Mouse (Mus musculus) liver, adult 10 weeks (tissue): Measurements from ENCODE around the gene Wfdc11. TPM values are rescaled to one million over a fixed set of nuclear protein-coding genes. Genes with fewer than 3 reads are reported as not detected.

Source experiments
- polyA plus RNA-seq: library from polyadenylated mRNA; stranded (reverse); fragments of 350-450 nt; fragmentation: Illumina TruSeq; extraction: RNeasy Lipid Tissue Mini Kit (QIAGEN cat#74804); gene quantifications from one replicate; pipeline ENCODE4 v1.2.3, GENCODE M21; 2014; ENCODE audit warnings: low read depth, low replicate concordance

Gene Wfdc11
- polyA plus RNA-seq: not detected

DNA sequence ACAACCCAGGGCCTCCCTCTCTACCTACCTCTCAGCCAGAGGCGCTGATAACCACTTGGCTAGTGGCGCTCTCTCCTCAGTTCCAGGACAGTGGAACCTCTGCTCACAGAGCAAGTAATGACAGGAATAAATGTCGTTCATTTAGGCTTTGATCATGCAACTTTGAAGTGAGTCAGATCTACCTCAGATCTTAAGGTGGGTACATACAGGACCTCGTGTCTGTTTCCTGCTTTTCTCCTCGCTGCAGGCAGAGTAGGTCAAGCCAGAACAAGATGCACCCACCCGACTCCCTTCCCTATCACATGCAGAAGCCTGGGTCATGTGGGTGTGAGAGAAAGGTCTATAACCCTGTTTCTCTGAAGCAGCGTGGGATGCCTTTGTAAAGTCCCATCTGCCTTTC lies at the start of gene Wfdc11:
Wfdc11 (minus strand) TSS at position 101 of the 400 bp plus-strand sequence.

DNA sequence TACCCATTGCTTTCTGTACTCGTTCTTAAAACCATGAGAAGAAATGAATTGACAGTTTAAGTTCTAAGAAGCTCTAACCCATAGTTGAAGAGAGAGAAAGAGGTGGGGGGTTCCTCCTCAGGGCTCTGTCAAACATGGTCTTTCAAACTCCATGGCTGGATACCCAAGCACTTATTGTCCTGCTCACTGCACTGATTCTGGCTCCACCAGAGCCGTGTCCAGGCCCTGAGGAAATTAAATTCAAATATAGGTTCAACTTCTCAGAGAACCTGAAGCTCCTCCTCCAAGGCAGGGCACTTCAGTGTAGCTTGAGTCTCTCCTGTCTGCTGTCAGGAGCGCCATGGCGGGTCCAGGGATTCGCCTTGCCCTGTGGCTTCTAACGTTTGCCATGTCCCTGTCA lies 41.1 kb upstream of the Wfdc11 start, which contains the start of gene Spint5:
Spint5 (plus strand) TSS at position 301 of the 400 bp plus-strand sequence.

DNA sequence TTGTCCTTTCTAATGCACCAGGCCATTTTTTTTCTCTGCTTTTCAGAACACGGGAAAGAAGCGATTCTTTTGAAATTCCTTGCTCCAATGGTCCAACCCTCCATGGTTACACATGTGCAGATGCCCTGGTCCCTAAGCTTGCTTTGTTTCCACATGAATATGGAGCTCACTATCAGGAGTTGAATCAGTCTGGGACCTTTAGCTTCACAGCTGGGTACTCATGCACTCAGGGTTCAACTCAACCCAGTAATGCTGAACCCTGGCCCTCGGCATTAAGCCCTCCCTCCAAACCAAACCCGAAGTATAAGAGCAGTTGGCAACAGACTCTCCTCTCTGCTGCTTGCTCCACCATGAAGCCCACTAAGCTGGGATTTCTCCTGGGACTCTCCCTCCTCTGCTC lies 24.3 kb upstream of the Wfdc11 start, which contains the start of gene Spint4:
Spint4 (plus strand) TSS at position 301 of the 400 bp plus-strand sequence.

DNA sequence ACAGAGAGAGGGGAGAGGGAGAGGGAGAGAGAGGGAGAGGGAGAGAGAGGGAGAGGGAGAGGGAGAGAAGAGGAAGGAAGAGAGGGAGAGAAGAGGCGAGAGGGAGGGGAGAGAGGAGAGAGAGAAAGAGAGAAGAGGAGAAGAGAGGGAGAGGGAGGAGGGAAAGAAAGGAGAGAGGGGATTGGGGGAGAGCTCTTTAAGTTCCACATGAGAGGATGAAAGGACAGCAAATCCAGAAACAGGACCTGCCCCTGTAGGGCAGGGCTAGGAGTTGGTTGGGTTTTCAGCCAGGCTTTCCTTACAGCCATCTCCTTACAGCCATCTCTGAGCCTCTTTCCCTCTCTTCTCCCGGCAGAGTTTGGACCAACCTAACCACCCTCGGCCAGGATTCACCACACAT lies 10.9 kb upstream of the Wfdc11 start, which contains the start of gene Wfdc13:
Wfdc13 (plus strand) TSS at position 301 of the 400 bp plus-strand sequence.

DNA sequence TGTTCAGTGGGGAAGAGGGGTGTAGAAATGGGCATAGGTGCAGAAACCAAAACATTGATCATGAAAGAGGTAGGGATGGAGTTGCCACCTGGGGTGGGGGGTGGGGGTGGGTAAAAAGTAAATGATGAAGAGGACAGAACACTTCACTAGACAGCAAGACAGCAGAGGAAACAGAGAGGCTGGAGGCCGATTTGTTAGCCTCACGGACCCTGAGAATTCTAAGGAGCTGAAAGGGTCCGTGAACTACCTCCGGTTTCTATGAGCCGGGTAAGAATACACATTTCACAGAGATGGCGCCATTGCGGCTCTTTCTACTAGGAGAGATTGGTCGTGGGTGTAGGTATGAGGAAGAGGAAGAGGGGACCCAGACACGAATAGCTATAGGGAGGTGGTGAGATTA lies 17.4 kb downstream of the Wfdc11 start, which contains the start of gene Wfdc9:
Wfdc9 (minus strand) TSS at position 101 of the 400 bp plus-strand sequence.

DNA sequence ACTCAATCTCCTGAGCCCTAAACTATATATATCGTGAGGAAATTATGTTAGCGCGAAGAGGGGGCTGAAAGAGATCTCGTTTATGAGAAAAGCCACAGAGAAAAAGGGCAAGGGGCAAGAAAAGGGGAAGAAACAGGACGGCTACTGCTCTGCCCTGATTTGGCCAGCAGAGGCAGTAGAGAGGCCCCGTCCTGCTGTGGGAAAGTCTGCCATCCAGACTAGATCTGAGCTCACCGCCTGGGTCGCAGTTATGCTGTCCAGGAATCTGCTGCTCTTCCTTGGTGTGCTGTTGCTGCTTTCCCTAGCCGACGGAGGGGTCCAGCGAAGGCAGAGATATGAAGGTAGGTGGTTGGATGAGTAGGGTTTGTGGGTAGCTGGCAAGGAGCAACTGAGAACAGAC lies 18.0 kb downstream of the Wfdc11 start, which contains the start of gene Wfdc10:
Wfdc10 (plus strand) TSS at position 189 of the 400 bp plus-strand sequence.

DNA sequence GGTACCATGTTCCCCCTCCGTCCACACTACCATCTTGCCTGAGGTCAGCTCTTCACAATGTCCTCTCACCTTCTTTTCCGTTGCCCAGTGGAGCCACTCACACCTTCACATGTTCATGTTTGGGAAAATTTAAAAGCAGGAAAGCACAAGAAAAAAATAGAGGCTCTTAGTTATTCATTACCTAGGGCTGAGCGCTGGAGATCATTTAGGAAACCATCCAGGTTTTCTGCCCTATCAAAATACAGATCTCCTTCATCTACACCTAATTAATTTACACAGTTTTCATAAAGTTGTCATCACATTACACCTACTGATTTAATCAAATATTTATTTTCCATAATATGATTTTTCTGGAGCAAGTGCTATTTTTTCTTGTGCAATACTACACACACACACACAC lies 35.2 kb downstream of the Wfdc11 start, which contains the start of gene Wfdc16:
Wfdc16 (minus strand) TSS at position 101 of the 400 bp plus-strand sequence.

DNA sequence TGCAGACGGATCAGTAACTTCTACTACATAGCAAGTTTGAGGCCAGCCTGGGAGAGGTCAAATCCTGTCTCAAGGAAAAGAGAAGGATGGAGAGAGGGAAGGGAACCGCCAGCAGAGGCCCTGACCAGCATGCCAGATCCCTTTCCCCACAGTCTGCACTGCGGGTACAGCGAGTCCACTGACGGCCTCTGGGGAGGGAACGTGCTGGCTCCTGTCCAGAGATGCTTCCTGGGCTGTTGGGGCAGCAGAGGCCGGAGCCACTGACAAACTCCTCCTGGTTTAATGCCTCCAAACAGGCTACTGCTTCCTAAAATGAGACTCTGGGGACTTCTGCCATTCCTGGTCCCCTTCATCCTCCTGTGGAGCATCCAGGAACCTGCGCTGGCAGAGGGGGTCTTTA lies 60.4 kb downstream of the Wfdc11 start, which contains the start of the genes Wfdc6b and Wfdc8:
Wfdc6b (plus strand) TSS at position 52 of the 400 bp plus-strand sequence.
Wfdc8 (minus strand) TSS at position 156 of the 400 bp plus-strand sequence.

Other genes with a start within 250 kb of the Wfdc11 start
- gene Sdc4, start 230.2 kb downstream of the Wfdc11 start, polyA plus RNA-seq: 223 TPM
- 7.8 TPM for gene Sys1, start 217.1 kb downstream of the Wfdc11 start, polyA plus RNA-seq
- not detected for gene Gm20458, start 213.1 kb downstream of the Wfdc11 start, polyA plus RNA-seq
- gene Trp53tg5, start 200.4 kb downstream of the Wfdc11 start, polyA plus RNA-seq: not detected
- 2.1 TPM for gene Dbndd2, start 188.0 kb downstream of the Wfdc11 start, polyA plus RNA-seq
- gene Pigt, start 176.6 kb downstream of the Wfdc11 start, polyA plus RNA-seq: 7.5 TPM
- not detected for gene Wfdc2, start 111.7 kb downstream of the Wfdc11 start, polyA plus RNA-seq
- gene Spint3, start 100.6 kb downstream of the Wfdc11 start, polyA plus RNA-seq: not detected
- gene Wfdc6a, start 88.6 kb downstream of the Wfdc11 start, polyA plus RNA-seq: not detected
- not detected for gene Eppin, start 80.5 kb downstream of the Wfdc11 start, polyA plus RNA-seq
- not detected for gene Wfdc6b, start 60.6 kb downstream of the Wfdc11 start, polyA plus RNA-seq
- not detected for gene Wfdc8, start 60.5 kb downstream of the Wfdc11 start, polyA plus RNA-seq
- gene Wfdc16, start 35.3 kb downstream of the Wfdc11 start, polyA plus RNA-seq: 0.37 TPM
- gene Wfdc10, start 18.0 kb downstream of the Wfdc11 start, polyA plus RNA-seq: not detected
- not detected for gene Wfdc9, start 17.5 kb downstream of the Wfdc11 start, polyA plus RNA-seq
- not detected for gene Wfdc13, start 11.0 kb upstream of the Wfdc11 start, polyA plus RNA-seq
- gene Spint4, start 24.4 kb upstream of the Wfdc11 start, polyA plus RNA-seq: not detected
- not detected for gene Spint5, start 41.2 kb upstream of the Wfdc11 start, polyA plus RNA-seq
- gene Wfdc3, start 71.8 kb upstream of the Wfdc11 start, polyA plus RNA-seq: not detected
- 1.6 TPM for gene Dnttip1, start 71.9 kb upstream of the Wfdc11 start, polyA plus RNA-seq
- not detected for gene Ube2c, start 95.8 kb upstream of the Wfdc11 start, polyA plus RNA-seq
- not detected for gene Tnnc2, start 105.9 kb upstream of the Wfdc11 start, polyA plus RNA-seq
- gene Snx21, start 111.7 kb upstream of the Wfdc11 start, polyA plus RNA-seq: 1.1 TPM
- 0.93 TPM for gene Acot8, start 130.8 kb upstream of the Wfdc11 start, polyA plus RNA-seq
- 0.90 TPM for gene Zswim3, start 131.0 kb upstream of the Wfdc11 start, polyA plus RNA-seq
- 0.95 TPM for gene Zswim1, start 148.6 kb upstream of the Wfdc11 start, polyA plus RNA-seq
- gene Spata25, start 154.4 kb upstream of the Wfdc11 start, polyA plus RNA-seq: not detected
- gene Ctsa, start 158.8 kb upstream of the Wfdc11 start, polyA plus RNA-seq: 46.3 TPM
- not detected for gene Neurl2, start 159.4 kb upstream of the Wfdc11 start, polyA plus RNA-seq
- 3.6 TPM for gene Pltp, start 183.6 kb upstream of the Wfdc11 start, polyA plus RNA-seq
- 3.5 TPM for gene Pcif1, start 205.2 kb upstream of the Wfdc11 start, polyA plus RNA-seq
- 0.40 TPM for gene Zfp335, start 237.7 kb upstream of the Wfdc11 start, polyA plus RNA-seq